Mouse (Mus musculus): Measurements from ENCODE around the gene Prrc2b.

The Prrc2b gene

GRCm38 (mm10) chr2:32182676-32183296, 31.9 kb downstream of the Prrc2b start:
- DNase-seq (ENCODE audit: low read depth, low spot score): no peak

GRCm38 (mm10) chr2:32187019-32187551, 36.2 kb downstream of the Prrc2b start:
- DNase-seq (ENCODE audit: low read depth, low spot score): no peak

GRCm38 (mm10) chr2:32187649-32188048, 36.8 kb downstream of the Prrc2b start:
- DNase-seq (ENCODE audit: low read depth, low spot score): no peak

GRCm38 (mm10) chr2:32189060-32189681, 38.3 kb downstream of the Prrc2b start:
- no peak for DNase-seq (ENCODE audit: low read depth, low spot score)

GRCm38 (mm10) chr2:32190620-32191019, 39.7 kb downstream of the Prrc2b start:
- DNase-seq (ENCODE audit: low read depth, low spot score): no peak

GRCm38 (mm10) chr2:32191872-32192507, 41.1 kb downstream of the Prrc2b start:
- DNase-seq (ENCODE audit: low read depth, low spot score): no peak

DNA sequence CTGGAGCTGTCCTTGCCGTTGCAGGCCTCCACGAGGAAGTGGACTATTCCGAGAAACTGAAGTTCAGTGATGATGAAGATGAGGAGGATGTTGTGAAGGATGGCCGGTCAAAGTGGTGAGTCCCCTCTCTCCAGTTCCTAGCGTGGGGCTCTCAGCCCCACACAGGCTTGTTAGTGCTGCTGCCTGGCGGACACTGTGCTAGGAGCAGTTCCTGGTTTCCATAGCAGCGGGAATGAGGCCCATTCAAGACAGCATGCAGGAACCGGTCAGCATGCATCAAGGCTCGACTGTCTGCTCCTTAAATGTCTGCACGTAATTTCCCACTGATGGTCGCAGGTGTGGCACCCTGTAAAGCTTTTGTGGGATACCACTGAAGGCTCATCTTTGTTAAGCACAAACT, 48.1 kb downstream of the Prrc2b start:
- DNase-seq (ENCODE audit: low read depth, low spot score): no peak

DNA sequence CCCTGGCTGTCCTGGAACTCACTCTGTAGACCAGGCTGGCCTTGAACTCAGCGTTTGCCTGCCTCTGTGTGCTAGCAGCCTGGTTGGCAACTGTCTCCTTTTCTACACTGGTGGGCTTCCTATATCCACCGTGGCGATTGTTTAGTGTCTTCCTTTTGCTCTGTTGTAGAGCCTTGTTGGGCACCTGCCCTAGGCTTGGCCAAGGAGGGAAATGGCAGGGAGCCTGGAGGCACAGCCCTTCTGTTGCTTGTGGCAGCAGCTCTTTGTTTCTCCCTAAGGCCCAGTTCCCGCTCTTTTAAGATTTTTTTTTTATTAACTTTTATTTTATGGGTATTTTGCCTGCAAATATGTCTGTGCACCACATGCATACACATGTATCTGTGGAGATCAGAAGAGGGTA, 49.2 kb downstream of the Prrc2b start:
- DNase-seq (ENCODE audit: low read depth, low spot score): no peak

- no peak for DNase-seq (ENCODE audit: low read depth, low spot score)
These were observed 49.8 kb downstream of the Prrc2b start for GRCm38 (mm10) chr2:32200712-32201111.

GRCm38 (mm10) chr2:32201527-32201926, 50.6 kb downstream of the Prrc2b start:
- DNase-seq (ENCODE audit: low read depth, low spot score): no peak

GRCm38 (mm10) chr2:32203853-32204252, 53.0 kb downstream of the Prrc2b start:
- DNase-seq (ENCODE audit: low read depth, low spot score): no peak

- DNase-seq (ENCODE audit: low read depth, low spot score): no peak
These were observed 56.8 kb downstream of the Prrc2b start for GRCm38 (mm10) chr2:32207682-32208081.

- no peak for DNase-seq (ENCODE audit: low read depth, low spot score)
These were observed 60.8 kb downstream of the Prrc2b start for GRCm38 (mm10) chr2:32211689-32212088.

DNA sequence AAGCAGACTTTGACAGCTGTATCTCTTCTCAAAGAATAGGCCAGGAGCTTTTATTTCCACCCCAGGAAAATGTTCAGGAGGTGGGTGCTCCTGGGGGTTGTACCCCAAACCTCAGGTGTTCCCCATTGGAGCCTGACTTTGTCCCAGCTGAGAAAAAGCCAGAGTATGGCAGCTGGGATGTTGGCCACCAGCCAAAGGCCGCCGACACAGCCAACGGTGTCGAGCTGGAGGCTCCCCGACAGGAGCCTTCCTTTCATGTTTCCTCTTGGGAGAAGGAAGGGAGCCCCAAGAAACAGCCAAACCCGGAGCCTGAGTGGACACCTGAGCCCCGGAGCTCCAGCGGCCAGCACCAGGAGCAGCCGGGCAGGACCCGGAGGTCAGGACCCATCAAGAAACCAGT, 62.1 kb downstream of the Prrc2b start:
- no peak for DNase-seq (ENCODE audit: low read depth, low spot score)

- no peak for DNase-seq (ENCODE audit: low read depth, low spot score)
These were observed 64.7 kb downstream of the Prrc2b start for GRCm38 (mm10) chr2:32215576-32215975.

DNA sequence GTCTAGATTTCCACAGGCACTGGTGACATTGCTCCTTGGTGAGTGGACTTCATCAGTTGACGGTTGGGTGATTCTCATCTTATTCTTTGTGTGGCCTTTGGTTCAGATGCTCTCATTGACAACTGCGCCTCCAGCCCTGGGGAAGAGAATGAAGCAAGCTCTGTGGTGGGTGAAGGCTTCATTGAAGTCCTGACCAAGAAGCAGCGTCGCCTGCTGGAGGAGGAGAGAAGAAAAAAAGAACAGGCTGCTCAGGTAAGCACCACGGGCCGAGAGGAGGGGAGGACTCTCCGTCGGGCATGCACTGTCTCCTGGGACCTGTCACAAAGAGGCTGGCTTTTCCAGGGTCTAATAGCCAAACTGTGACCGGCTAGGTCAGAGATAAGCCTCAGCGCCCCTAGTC, 65.6 kb downstream of the Prrc2b start:
- DNase-seq (ENCODE audit: low read depth, low spot score): no peak

DNA sequence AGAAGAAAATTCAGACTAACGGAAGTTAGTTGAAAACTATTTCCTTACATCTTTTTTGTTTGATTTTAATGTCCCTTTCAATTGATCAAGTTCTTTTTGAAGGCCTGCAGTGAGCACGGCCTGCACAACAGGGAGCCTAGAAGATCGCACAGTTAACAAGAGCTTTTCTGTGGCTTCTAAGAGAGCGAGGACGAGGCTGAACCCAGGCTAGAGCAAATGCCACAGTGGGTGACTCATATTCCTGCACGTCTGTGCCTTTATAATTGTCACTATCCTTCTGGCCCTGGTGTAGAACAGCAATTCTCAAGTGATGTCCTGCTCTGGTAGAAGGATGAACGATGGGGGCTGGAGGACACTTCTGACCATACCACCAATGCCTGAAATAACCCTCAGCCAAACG, 66.8 kb downstream of the Prrc2b start:
- no peak for DNase-seq (ENCODE audit: low read depth, low spot score)

- DNase-seq (ENCODE audit: low read depth, low spot score): no peak
These were observed 67.2 kb downstream of the Prrc2b start for GRCm38 (mm10) chr2:32218113-32218512.

GRCm38 (mm10) chr2:32218541-32219334, 67.9 kb downstream of the Prrc2b start:
- DNase-seq (ENCODE audit: low read depth, low spot score): no peak

DNA sequence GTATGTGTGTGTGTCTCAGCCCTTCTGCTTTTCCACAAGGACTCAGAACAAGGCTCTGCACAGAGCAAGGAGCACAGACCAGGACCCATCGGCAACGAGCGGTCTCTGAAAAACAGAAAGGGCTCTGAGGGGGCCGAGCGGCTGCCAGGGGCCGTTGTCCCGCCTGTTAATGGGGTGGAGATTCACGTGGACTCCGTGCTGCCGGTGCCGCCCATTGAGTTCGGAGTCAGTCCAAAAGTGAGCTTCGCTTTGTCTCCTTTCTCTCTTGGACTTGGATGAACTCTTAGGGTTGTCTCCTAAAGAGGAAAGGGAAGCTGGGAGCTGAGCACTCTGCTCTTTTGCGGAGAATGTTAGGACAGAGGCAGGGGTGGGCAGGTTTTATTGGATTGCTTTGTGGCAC, 68.6 kb downstream of the Prrc2b start:
- no peak for DNase-seq (ENCODE audit: low read depth, low spot score)

- DNase-seq (ENCODE audit: low read depth, low spot score): no peak
These were observed 69.1 kb downstream of the Prrc2b start for GRCm38 (mm10) chr2:32220021-32220420.

- no peak for DNase-seq (ENCODE audit: low read depth, low spot score)
These were observed 70.1 kb downstream of the Prrc2b start for GRCm38 (mm10) chr2:32220969-32221368.

Measured in c-Kit-negative CD71-positive TER-119-positive erythroid progenitor cells, embryonic 14.5 days (primary cell).